In the genomic region with DNA sequence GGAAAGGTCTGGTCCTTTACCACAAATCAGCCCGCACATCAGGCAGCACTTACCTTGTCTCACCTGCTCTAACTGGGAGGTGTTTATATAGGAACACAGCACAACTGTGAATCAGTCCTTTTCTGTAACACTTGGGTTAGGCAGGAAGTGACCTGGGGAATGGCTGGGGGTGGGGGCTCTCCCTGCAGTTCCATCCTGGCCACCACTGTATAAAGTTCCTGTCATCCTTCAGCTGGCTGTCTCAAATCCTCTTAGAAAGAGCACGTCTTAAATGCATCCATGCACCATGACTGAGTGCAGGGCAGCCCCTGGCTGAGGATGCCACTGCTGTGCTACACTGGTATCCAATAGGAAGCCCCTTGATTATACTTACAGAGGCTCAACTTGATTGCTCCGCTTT, we compare ENCODE assay signal across 25 mouse cellular contexts.
DNase-seq lines count a peak whose midpoint lies in the region; ATAC-seq lines count a peak whose summit lies in the region.
"Had no signal": no experiment of that assay in that cellular context is flagged by ENCODE, and none has a peak within 500 bp of the region (broad histone marks: within the 10 kb centered on the region; RNA-seq: fewer than 3 reads in every experiment).

No protein-coding gene starts in this region.

- no peak overlapping the region for H3K4me2 ChIP-seq in limb, embryonic 11.5 days (ENCODE audit: low read depth, severe bottlenecking)
- H3K4me2 ChIP-seq: embryonic facial prominence, embryonic 15.5 days; forebrain, embryonic 15.5 days; heart, embryonic 15.5 days; hindbrain, embryonic 14.5 days; intestine, embryonic 15.5 days; kidney, embryonic 15.5 days; lung, embryonic 14.5 days; midbrain, embryonic 13.5 days; neural tube, embryonic 13.5 days had no signal

- whole genome bisulfite sequencing in limb, embryonic 11.5 days = 51% methylated on average over 3 of the region's 3 CpGs

- peak; percentile 20 for DNase-seq in CD4-positive helper T cell, adult 2 months (ENCODE audit: low read depth, low spot score)
- DNase-seq in limb, embryonic 11.5 days (ENCODE audit: low spot score) = no peak
- peak; percentile 32 for DNase-seq in thymus, postnatal 0 days (ENCODE audit: low spot score)
- no peak for DNase-seq in left cerebral cortex, adult 8-10 months (ENCODE audit: low spot score in 2 of 2)
- no peak for DNase-seq in left cerebral cortex, adult 11 months (ENCODE audit: low spot score)
- no peak for DNase-seq in right cerebral cortex, postnatal 10 days (ENCODE audit: low spot score in 2 of 2)
- DNase-seq: adrenal gland, postnatal 25 days; B cell, adult 2 months; cerebellum, adult 8-10 months; cerebellum, postnatal 36 days; gastrocnemius, postnatal 14 days; heart, postnatal 36 days; kidney, postnatal 4 days; lung, embryonic 14.5 days; right cerebral cortex, postnatal 4 days had no signal

- H3K9me3 ChIP-seq in limb, embryonic 11.5 days (ENCODE audit: control insufficient read depth, low read length) = no peaks in the 10 kb centered on the region
- H3K9me3 ChIP-seq: embryonic facial prominence, embryonic 15.5 days; forebrain, embryonic 15.5 days; heart, embryonic 15.5 days; intestine, embryonic 15.5 days; kidney, embryonic 15.5 days; midbrain, embryonic 13.5 days; neural tube, embryonic 13.5 days had no signal

- no peaks in the 10 kb centered on the region; the same call in 1 of the 2 replicates for H3K36me3 ChIP-seq in limb, embryonic 11.5 days (ENCODE audit: control insufficient read depth, insufficient read depth, low read length)
- H3K36me3 ChIP-seq: forebrain, embryonic 15.5 days; heart, embryonic 15.5 days; intestine, embryonic 15.5 days; neural tube, embryonic 13.5 days had no signal

- H3K27ac ChIP-seq in limb, embryonic 11.5 days (replicated peaks; ENCODE audit: low read depth, low read length) = peak overlapping the region; percentile 33; the same call in 1 of the 2 replicates
- H3K27ac ChIP-seq: embryonic facial prominence, embryonic 15.5 days; forebrain, embryonic 15.5 days; heart, embryonic 15.5 days; hindbrain, embryonic 14.5 days; intestine, embryonic 15.5 days; kidney, embryonic 15.5 days; liver, embryonic 14.5 days; midbrain, embryonic 13.5 days; neural tube, embryonic 13.5 days had no signal

- peaks cover 26% of the 10 kb centered on the region for H3K4me1 ChIP-seq in limb, embryonic 11.5 days (ENCODE audit: control insufficient read depth, insufficient read depth, low read length)
- H3K4me1 ChIP-seq: forebrain, embryonic 15.5 days; heart, embryonic 15.5 days; intestine, embryonic 15.5 days; midbrain, embryonic 13.5 days had no signal

- no peaks in the 10 kb centered on the region for H3K27me3 ChIP-seq in limb, embryonic 11.5 days (ENCODE audit: control insufficient read depth, insufficient read depth, low read length)
- H3K27me3 ChIP-seq: embryonic facial prominence, embryonic 15.5 days; forebrain, embryonic 15.5 days; heart, embryonic 15.5 days; intestine, embryonic 15.5 days; kidney, embryonic 15.5 days; midbrain, embryonic 13.5 days; neural tube, embryonic 13.5 days had no signal

- H3K4me3 ChIP-seq in limb, embryonic 11.5 days (ENCODE audit: low read depth, low read length) = no peak overlapping the region
- H3K4me3 ChIP-seq: embryonic facial prominence, embryonic 15.5 days; forebrain, embryonic 15.5 days; heart, embryonic 15.5 days; intestine, embryonic 15.5 days; kidney, embryonic 15.5 days; midbrain, embryonic 13.5 days; neural tube, embryonic 13.5 days had no signal

- ATAC-seq in CD4-positive, CD25-positive, alpha-beta regulatory T cell, adult 4 months = peak; percentile 97
- peak; percentile 65; the same call in 1 of the 2 replicates for ATAC-seq in limb, embryonic 11.5 days (ENCODE audit: insufficient number of reproducible peaks, low FRiP score, low TSS enrichment, low read depth)
- ATAC-seq: forebrain, embryonic 15.5 days; intestine, embryonic 15.5 days; midbrain, embryonic 13.5 days had no signal

- no peak overlapping the region for H3K9ac ChIP-seq in limb, embryonic 11.5 days (ENCODE audit: low read length)
- H3K9ac ChIP-seq: embryonic facial prominence, embryonic 15.5 days; forebrain, embryonic 15.5 days; heart, embryonic 15.5 days; hindbrain, embryonic 14.5 days; intestine, embryonic 15.5 days; kidney, embryonic 15.5 days; liver, embryonic 14.5 days; lung, embryonic 14.5 days; midbrain, embryonic 13.5 days; neural tube, embryonic 13.5 days had no signal

Comparison
In these comparisons a context has a peak if more than half of its experiments do, and no peak if none do; other contexts are left out.
1. DNase-seq: peak in CD4-positive helper T cell, adult 2 months (single experiment) and thymus, postnatal 0 days (single experiment); none in limb, embryonic 11.5 days (single experiment), left cerebral cortex, adult 8-10 months (0 of 2), left cerebral cortex, adult 11 months (single experiment) and right cerebral cortex, postnatal 10 days (0 of 2).